Mouse (Mus musculus) A20 (cell line): ENCODE measurements around the gene Tbca.

Source experiments
- DNase-seq: peaks from one replicate; pipeline ENCODE4 v3.0.0-alpha.2; 2011; ENCODE audit warnings: low read depth, low spot score

Gene Tbca

GRCm38 (mm10) chr13:94788771-94789649, at the start of gene Tbca:
Gene Tbca (plus strand): TSS chr13:94788910.
- peak; percentile 92 for DNase-seq

GRCm38 (mm10) chr13:94745176-94745575, 43.5 kb upstream of the Tbca start:
- no peak for DNase-seq

GRCm38 (mm10) chr13:94765852-94766251, 22.9 kb upstream of the Tbca start:
- DNase-seq = peak; percentile 82

GRCm38 (mm10) chr13:94768460-94769154, 20.1 kb upstream of the Tbca start:
- DNase-seq = no peak

GRCm38 (mm10) chr13:94769155-94769470, 19.6 kb upstream of the Tbca start:
- no peak for DNase-seq

GRCm38 (mm10) chr13:94786866-94787265, 1.8 kb upstream of the Tbca start:
- no peak for DNase-seq

GRCm38 (mm10) chr13:94794689-94795088, 6.0 kb downstream of the Tbca start:
- DNase-seq = no peak

- DNase-seq = peak; percentile 37
These were observed 14.9 kb downstream of the Tbca start for GRCm38 (mm10) chr13:94803480-94804057.

GRCm38 (mm10) chr13:94806315-94807179, 17.8 kb downstream of the Tbca start:
- DNase-seq = no peak

- no peak for DNase-seq
These were observed 19.9 kb downstream of the Tbca start for GRCm38 (mm10) chr13:94808596-94808995.

- DNase-seq = no peak
These were observed 21.0 kb downstream of the Tbca start for GRCm38 (mm10) chr13:94809724-94810123.

GRCm38 (mm10) chr13:94811451-94811850, 22.7 kb downstream of the Tbca start:
- no peak for DNase-seq

- DNase-seq = no peak
These were observed 25.1 kb downstream of the Tbca start for GRCm38 (mm10) chr13:94813770-94814169.

GRCm38 (mm10) chr13:94820516-94820915, 31.8 kb downstream of the Tbca start:
- DNase-seq = no peak

- no peak for DNase-seq
These were observed 32.2 kb downstream of the Tbca start for GRCm38 (mm10) chr13:94820956-94821355.

- no peak for DNase-seq
These were observed 37.7 kb downstream of the Tbca start for GRCm38 (mm10) chr13:94826389-94826788.

- no peak for DNase-seq
These were observed 38.3 kb downstream of the Tbca start for GRCm38 (mm10) chr13:94826986-94827385.

GRCm38 (mm10) chr13:94827847-94828246, 39.1 kb downstream of the Tbca start:
- peak; percentile 16 for DNase-seq

GRCm38 (mm10) chr13:94838047-94838720, 49.5 kb downstream of the Tbca start:
- peak; percentile 80 for DNase-seq

- DNase-seq = peak; percentile 16
These were observed 50.1 kb downstream of the Tbca start for GRCm38 (mm10) chr13:94838756-94839337.

GRCm38 (mm10) chr13:94843236-94843635, 54.5 kb downstream of the Tbca start:
- no peak for DNase-seq
